Mouse (Mus musculus): Measurements from ENCODE around the gene Dennd1c. TPM values are rescaled to one million over a fixed set of nuclear protein-coding genes. Genes with fewer than 3 reads are reported as not detected.
"Not testable (repeated sequence)": the region's sequence is repeated elsewhere in the genome, so short reads cannot be mapped to it uniquely, and the experiment has no call there.

The Dennd1c gene
- total RNA-seq, 1 experiment from 2014 or later = 48.3 TPM

DNA sequence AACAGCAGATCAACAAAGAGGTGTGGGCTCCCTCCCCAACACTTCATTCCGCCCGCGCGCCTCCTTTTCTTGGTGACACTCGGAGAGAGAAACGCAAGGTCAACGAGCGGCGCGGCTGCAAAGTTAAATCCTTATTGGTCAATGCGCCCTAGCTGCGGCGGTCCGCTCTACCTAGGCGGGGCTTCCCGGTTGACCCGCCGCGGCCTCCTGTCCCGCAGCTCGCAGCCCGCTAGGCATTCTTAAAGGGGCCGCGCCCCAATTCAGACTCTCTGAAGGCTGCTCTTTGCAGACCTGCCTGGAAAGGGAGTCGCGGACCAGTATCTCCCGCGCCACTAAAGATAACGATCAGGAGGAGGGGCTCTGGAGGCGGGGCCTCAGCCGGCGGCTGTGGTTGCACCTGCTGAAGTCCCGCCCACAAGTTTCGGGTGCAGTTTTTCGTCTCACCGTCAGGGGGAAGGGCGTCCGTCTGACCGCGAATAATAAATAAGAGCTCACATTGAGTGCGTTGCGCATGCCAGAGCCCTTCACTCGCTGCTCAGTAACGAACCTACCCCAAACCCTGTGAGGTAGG is 18.0 kb downstream of the Dennd1c start:
- peak; percentile 91 for ATAC-seq (replicated peaks; ENCODE audit: insufficient number of reproducible peaks, low FRiP score, low TSS enrichment, poor library complexity, severe bottlenecking)

- no peak for ATAC-seq (replicated peaks; ENCODE audit: insufficient number of reproducible peaks, low FRiP score, low TSS enrichment, poor library complexity, severe bottlenecking)
Observed at GRCm38 (mm10) chr17:57059486-57059977, 18.8 kb downstream of the Dennd1c start, which contains the start of gene Slc25a23. Gene Slc25a23, minus strand, starts transcription at chr17:57059863.

- ATAC-seq (replicated peaks; ENCODE audit: insufficient number of reproducible peaks, low FRiP score, low TSS enrichment, poor library complexity, severe bottlenecking) = no peak
Observed at GRCm38 (mm10) chr17:57058891-57059485, 19.3 kb downstream of the Dennd1c start, which contains the start of gene Crb3. Gene Crb3, plus strand, starts transcription at chr17:57059105.

DNA sequence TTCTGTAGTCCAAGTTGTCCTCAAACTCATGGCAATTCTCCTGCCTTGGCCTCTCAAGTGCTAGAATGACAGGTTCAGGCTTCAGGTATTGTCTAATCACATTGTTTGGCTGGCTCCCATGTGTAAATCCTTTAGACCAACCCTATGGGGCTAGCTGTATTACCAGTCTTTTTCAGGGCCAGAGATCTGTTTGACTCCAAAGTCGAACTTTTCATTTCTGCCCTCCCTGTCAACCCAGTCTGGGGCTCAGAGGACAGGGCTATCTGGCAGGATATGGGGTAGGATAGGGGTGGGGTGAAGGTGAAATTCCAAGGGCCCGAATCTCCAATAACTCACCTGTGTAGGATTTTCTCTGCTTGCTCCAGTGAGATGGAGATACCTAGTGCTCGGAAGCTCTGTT is 22.1 kb downstream of the Dennd1c start:
- no peak for ATAC-seq (replicated peaks; ENCODE audit: insufficient number of reproducible peaks, low FRiP score, low TSS enrichment, poor library complexity, severe bottlenecking)

DNA sequence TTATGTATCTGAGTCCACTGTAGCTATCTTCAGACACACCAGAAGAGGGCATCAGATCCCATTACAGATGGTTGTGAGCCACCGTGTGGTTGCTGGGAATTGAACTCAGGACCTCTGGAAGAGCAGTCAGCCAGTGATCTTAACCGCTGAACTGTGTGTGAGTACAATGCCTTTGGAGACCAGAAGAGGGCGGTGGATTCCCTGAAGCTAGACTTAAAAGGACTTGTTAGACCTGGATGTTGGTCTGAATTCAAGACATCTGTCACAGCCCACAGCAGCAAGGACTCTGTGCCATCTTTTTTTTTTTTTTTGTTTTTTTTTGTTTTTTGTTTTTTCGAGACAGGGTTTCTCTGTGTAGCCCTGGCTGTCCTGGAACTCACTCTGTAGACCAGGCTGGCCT is 26.6 kb downstream of the Dennd1c start:
- ATAC-seq (replicated peaks; ENCODE audit: insufficient number of reproducible peaks, low FRiP score, low TSS enrichment, poor library complexity, severe bottlenecking) = not testable (repeated sequence)

DNA sequence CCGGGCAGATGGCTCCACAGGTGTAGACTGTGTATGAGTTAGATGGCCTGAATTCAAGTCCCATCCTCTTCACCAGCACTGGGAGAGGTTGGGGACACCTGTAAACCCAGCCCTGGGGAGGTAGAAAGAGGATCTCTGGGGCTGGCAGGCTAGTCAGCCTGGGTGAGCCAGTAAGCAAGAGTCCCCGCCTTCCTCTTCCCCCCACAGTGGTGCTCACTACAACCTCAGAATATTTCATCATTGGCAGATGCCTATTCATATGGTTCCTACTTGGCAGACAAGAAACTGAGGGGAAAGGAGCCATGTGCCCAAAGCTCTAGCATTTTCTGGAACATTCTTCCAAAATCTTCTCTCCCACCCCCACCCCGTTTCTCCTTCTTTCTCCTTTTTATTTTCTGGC is 29.5 kb downstream of the Dennd1c start:
- ATAC-seq (replicated peaks; ENCODE audit: insufficient number of reproducible peaks, low FRiP score, low TSS enrichment, poor library complexity, severe bottlenecking) = no peak

- no peak for ATAC-seq (replicated peaks; ENCODE audit: insufficient number of reproducible peaks, low FRiP score, low TSS enrichment, poor library complexity, severe bottlenecking)
Observed at GRCm38 (mm10) chr17:57047406-57047805, 30.9 kb downstream of the Dennd1c start.

- no peak for ATAC-seq (replicated peaks; ENCODE audit: insufficient number of reproducible peaks, low FRiP score, low TSS enrichment, poor library complexity, severe bottlenecking)
Observed at GRCm38 (mm10) chr17:57041554-57041953, 36.8 kb downstream of the Dennd1c start, which contains the start of gene Slc25a41. Gene Slc25a41, minus strand, starts transcription at chr17:57041654.

- ATAC-seq (replicated peaks; ENCODE audit: insufficient number of reproducible peaks, low FRiP score, low TSS enrichment, poor library complexity, severe bottlenecking) = no peak
Observed at GRCm38 (mm10) chr17:57038978-57039377, 39.3 kb downstream of the Dennd1c start.

- no peak for ATAC-seq (replicated peaks; ENCODE audit: insufficient number of reproducible peaks, low FRiP score, low TSS enrichment, poor library complexity, severe bottlenecking)
Observed at GRCm38 (mm10) chr17:57032854-57033253, 45.5 kb downstream of the Dennd1c start.

DNA sequence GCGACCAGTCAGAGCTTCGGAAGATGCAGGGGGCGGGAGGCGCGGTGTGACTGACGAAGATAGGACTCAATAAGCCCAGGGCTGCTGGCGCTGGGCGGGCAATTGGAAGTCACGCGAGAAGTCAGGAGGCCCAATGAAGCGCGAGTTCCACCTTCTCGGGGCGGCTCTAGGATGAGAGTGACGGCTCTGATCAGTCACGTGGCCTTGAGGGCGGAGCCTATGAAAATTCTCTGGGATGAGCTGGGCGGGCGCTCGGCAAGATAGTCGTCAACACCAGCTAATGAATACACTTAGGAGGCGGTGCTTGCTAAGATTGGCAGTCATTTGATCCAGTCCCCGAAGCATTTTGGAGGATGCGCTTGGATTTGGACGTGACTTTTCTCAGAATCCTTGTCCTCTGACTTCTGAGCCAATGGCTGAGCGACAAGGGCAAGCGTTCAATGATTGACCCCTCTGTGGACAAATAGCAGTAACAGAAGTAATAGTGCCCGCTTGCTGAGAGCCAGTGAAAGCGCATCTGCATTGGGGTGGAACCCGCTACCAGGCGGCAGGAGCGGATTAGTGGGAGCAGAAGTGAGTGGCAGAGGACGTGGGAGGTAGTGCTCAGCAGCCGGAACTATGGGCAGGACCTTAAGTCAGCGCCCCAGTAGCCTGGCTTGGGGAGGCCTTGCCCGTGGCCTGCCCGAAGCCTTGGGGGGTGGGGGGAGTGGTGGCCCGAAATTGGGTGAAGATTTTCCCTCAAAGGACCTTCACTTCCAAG is 46.5 kb downstream of the Dennd1c start:
- ATAC-seq (replicated peaks; ENCODE audit: insufficient number of reproducible peaks, low FRiP score, low TSS enrichment, poor library complexity, severe bottlenecking) = peak; percentile 88

GRCm38 (mm10) chr17:57030931-57031660 is 47.2 kb downstream of the Dennd1c start, which contains the start of gene Khsrp:
Gene Khsrp, minus strand, starts transcription at chr17:57031522.
- no peak for ATAC-seq (replicated peaks; ENCODE audit: insufficient number of reproducible peaks, low FRiP score, low TSS enrichment, poor library complexity, severe bottlenecking)

GRCm38 (mm10) chr17:57029691-57030090 is 48.6 kb downstream of the Dennd1c start:
- no peak for ATAC-seq (replicated peaks; ENCODE audit: insufficient number of reproducible peaks, low FRiP score, low TSS enrichment, poor library complexity, severe bottlenecking)

DNA sequence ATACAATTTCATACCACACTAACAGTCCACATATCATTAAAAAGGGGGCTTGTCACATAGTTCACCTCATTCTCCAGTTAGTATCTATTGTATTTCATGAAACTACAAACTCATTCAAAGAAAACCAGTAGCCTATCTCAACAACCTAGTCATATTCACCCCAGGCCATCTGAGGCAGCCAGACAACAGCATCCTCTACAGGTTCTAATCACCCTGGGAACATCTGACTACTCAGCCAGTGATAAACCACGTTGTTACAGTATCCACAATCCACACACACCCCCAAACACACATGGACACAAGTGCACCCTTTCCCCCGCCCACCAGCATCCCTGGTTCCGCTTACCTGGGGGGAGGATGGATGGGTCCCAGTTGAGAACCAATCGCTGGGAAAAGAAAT is 50.8 kb downstream of the Dennd1c start:
- no peak for ATAC-seq (replicated peaks; ENCODE audit: insufficient number of reproducible peaks, low FRiP score, low TSS enrichment, poor library complexity, severe bottlenecking)

DNA sequence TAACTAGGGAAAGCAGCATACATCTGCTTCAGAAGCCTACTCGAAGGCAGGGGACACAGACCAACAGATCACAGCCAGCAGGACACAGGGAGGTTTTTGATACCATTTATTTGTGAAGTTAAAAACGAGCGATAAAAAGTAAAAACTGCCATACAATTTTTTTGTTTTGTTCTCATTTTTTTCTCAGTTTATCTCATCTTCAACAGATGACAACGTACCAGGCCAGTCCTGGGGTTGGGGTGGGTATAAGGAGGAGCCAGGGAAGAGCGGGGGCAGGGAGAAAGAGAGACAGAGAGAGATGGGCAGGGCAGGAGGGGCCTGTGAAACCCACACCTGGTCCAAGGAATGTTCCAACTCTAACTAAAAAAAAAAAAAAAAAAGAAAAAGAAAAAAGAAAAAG is 57.4 kb downstream of the Dennd1c start:
- no peak for ATAC-seq (replicated peaks; ENCODE audit: insufficient number of reproducible peaks, low FRiP score, low TSS enrichment, poor library complexity, severe bottlenecking)

DNA sequence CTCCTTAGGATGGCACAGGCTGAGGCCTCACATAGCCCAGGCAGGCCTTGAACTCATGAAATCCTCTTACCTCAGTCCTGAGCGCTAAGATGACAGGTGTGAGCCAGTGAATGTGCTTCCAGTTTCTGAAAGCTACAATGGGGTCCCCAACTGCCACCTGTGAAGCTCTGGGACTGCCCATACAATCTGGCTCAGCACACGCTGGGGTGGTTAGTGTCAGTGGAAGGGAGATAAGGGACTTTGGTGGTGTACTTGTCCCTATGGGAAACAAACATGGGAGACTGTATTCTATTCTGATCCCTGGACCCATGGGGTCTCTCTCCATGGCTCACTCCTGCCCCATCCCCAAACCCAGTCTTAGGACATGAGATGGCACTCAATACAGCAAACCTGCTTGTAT is 58.6 kb downstream of the Dennd1c start:
- no peak for ATAC-seq (replicated peaks; ENCODE audit: insufficient number of reproducible peaks, low FRiP score, low TSS enrichment, poor library complexity, severe bottlenecking)

Measured in monocyte, adult 5-6 weeks (primary cell).